Comparison of ENCODE assay signal across 10 mouse cellular contexts in genomic region chr7:132597251-132598041, GRCm38 (mm10). TPM values are rescaled to one million over a fixed set of nuclear protein-coding genes. Genes with fewer than 3 reads are reported as not detected.
DNase-seq lines count a peak whose midpoint lies in the region; ATAC-seq and TF ChIP-seq lines count a peak whose summit lies in the region.
"Had no signal": no experiment of that assay in that cellular context is flagged by ENCODE, and none has a peak within 500 bp of the region (broad histone marks: within the 10 kb centered on the region; RNA-seq: fewer than 3 reads in every experiment).

No protein-coding gene starts in this region.

- H3K27me3 ChIP-seq in heart, embryonic 12.5 days (replicated peaks): peaks cover 76% of the 10 kb centered on the region
- H3K27me3 ChIP-seq in forebrain, postnatal 0 days (ENCODE audit: insufficient read depth, low read length): peaks cover 62% of the 10 kb centered on the region
- peaks cover 71% of the 10 kb centered on the region for H3K27me3 ChIP-seq in limb, embryonic 14.5 days (ENCODE audit: control insufficient read depth, insufficient read depth, low read length)
- H3K27me3 ChIP-seq in neural tube, embryonic 14.5 days (ENCODE audit: control insufficient read depth, insufficient read depth, low read length): peaks cover 38% of the 10 kb centered on the region
- H3K27me3 ChIP-seq in cerebellum, adult 2 months (ENCODE audit: control insufficient read depth, insufficient read depth, low read length): peaks cover 9% of the 10 kb centered on the region; the same call in 1 of the 2 replicates
- H3K27me3 ChIP-seq: Patski had no signal

- peak overlapping the region; percentile 41 for H3K9ac ChIP-seq in heart, embryonic 12.5 days
- peak overlapping the region; percentile 44 for H3K9ac ChIP-seq in forebrain, postnatal 0 days
- H3K9ac ChIP-seq in limb, embryonic 14.5 days (ENCODE audit: low read depth, low read length, severe bottlenecking): peak overlapping the region; percentile 44
- no peak overlapping the region for H3K9ac ChIP-seq in neural tube, embryonic 14.5 days (replicated peaks; ENCODE audit: low read depth, low read length)

- no peak overlapping the region for H3K27ac ChIP-seq in heart, embryonic 12.5 days (ENCODE audit: poor library complexity, severe bottlenecking)
- H3K27ac ChIP-seq in forebrain, postnatal 0 days (ENCODE audit: low read depth, low read length): no peak overlapping the region
- no peak overlapping the region for H3K27ac ChIP-seq in limb, embryonic 14.5 days (replicated peaks; ENCODE audit: low read depth, low read length)
- no peak overlapping the region for H3K27ac ChIP-seq in neural tube, embryonic 14.5 days (ENCODE audit: low read depth, low read length)
- H3K27ac ChIP-seq in cerebellum, adult 2 months (ENCODE audit: insufficient read depth, low read length): no peak overlapping the region
- H3K27ac ChIP-seq: macrophage had no signal

- no peak for TF ChIP-seq CTCF in forebrain, postnatal 0 days (IDR thresholded peaks at IDR 0.05; ENCODE audit: low read depth)
- TF ChIP-seq CTCF in cerebellum, adult 2 months (IDR thresholded peaks at IDR 0.05; ENCODE audit: borderline replicate concordance, insufficient read depth, low read depth, low read length): no peak

- peak overlapping the region; percentile 57 for H3K4me3 ChIP-seq in heart, embryonic 12.5 days
- peak overlapping the region; percentile 46 for H3K4me3 ChIP-seq in forebrain, postnatal 0 days (ENCODE audit: low read depth, low read length)
- H3K4me3 ChIP-seq in limb, embryonic 14.5 days (replicated peaks; ENCODE audit: low read length): peak overlapping the region; percentile 45
- H3K4me3 ChIP-seq in neural tube, embryonic 14.5 days (ENCODE audit: low read depth, low read length): peak overlapping the region; percentile 41
- no peak overlapping the region for H3K4me3 ChIP-seq in cerebellum, adult 2 months (replicated peaks; ENCODE audit: insufficient read depth, low read depth, low read length)

- intact Hi-C loops in heart, postnatal 25 days (cut with DNase I): no loop called here

- peaks cover 24% of the 10 kb centered on the region for H3K4me1 ChIP-seq in heart, embryonic 12.5 days (replicated peaks)
- H3K4me1 ChIP-seq in forebrain, postnatal 0 days (ENCODE audit: insufficient read depth): peaks cover 11% of the 10 kb centered on the region; the same call in 1 of the 2 replicates
- peaks cover 24% of the 10 kb centered on the region for H3K4me1 ChIP-seq in limb, embryonic 14.5 days (ENCODE audit: control insufficient read depth, insufficient read depth, low read length)
- H3K4me1 ChIP-seq in neural tube, embryonic 14.5 days (ENCODE audit: control insufficient read depth, insufficient read depth, low read length): peaks cover 19% of the 10 kb centered on the region
- 0 out of 2 replicates have a peak, but pooled peaks cover 7% of the 10 kb centered on the region for H3K4me1 ChIP-seq in cerebellum, adult 2 months (ENCODE audit: control insufficient read depth, insufficient read depth, low read length)

- no peaks in the 10 kb centered on the region for H3K36me3 ChIP-seq in heart, embryonic 12.5 days
- no peaks in the 10 kb centered on the region for H3K36me3 ChIP-seq in forebrain, postnatal 0 days (ENCODE audit: insufficient read depth)
- no peaks in the 10 kb centered on the region for H3K36me3 ChIP-seq in limb, embryonic 14.5 days (ENCODE audit: control insufficient read depth, insufficient read depth, low read length)
- no peaks in the 10 kb centered on the region for H3K36me3 ChIP-seq in neural tube, embryonic 14.5 days (ENCODE audit: control insufficient read depth, insufficient read depth, low read length)

- peak overlapping the region; percentile 94 for H3K4me2 ChIP-seq in heart, embryonic 12.5 days
- peak overlapping the region; percentile 91 for H3K4me2 ChIP-seq in forebrain, postnatal 0 days (ENCODE audit: low read depth)
- peak overlapping the region; percentile 89 for H3K4me2 ChIP-seq in limb, embryonic 14.5 days (replicated peaks; ENCODE audit: low read depth, low read length, severe bottlenecking)
- peak overlapping the region; percentile 77 for H3K4me2 ChIP-seq in neural tube, embryonic 14.5 days (ENCODE audit: low read depth, low read length)

- no peaks in the 10 kb centered on the region for H3K9me3 ChIP-seq in heart, embryonic 12.5 days (replicated peaks)
- no peaks in the 10 kb centered on the region for H3K9me3 ChIP-seq in forebrain, postnatal 0 days (ENCODE audit: low read length)
- no peaks in the 10 kb centered on the region for H3K9me3 ChIP-seq in limb, embryonic 14.5 days (ENCODE audit: control insufficient read depth, low read length)
- no peaks in the 10 kb centered on the region for H3K9me3 ChIP-seq in neural tube, embryonic 14.5 days (ENCODE audit: control insufficient read depth, low read length)

- peak; percentile 40; the same call in 1 of the 2 replicates for ATAC-seq in heart, embryonic 12.5 days (ENCODE audit: insufficient number of reproducible peaks, low FRiP score)
- ATAC-seq in forebrain, postnatal 0 days: peak; percentile 43; the same call in 1 of the 2 replicates
- ATAC-seq in limb, embryonic 14.5 days (ENCODE audit: low FRiP score, low read depth): 0 out of 2 replicates have a peak, but pooled peaks have one; percentile 12
- ATAC-seq in neural tube, embryonic 14.5 days (ENCODE audit: low read depth): no peak
- ATAC-seq: Patski had no signal

- WGBS in heart, embryonic 12.5 days: under 1% methylated on average over 49 of the region's 60 CpGs
- 1% methylated on average over 54 of the region's 60 CpGs for WGBS in forebrain, postnatal 0 days
- WGBS in limb, embryonic 14.5 days: 0% methylated on average over 51 of the region's 60 CpGs
- WGBS in neural tube, embryonic 14.5 days: under 1% methylated on average over 60 of the region's 60 CpGs
- 1% methylated on average over 60 of the region's 60 CpGs for WGBS in cerebellum, adult 2 months

- DNase-seq in heart, postnatal 25 days (ENCODE audit: low spot score): no peak
- peak; percentile 66 for DNase-seq in ZHBTc4 (ENCODE audit: low read depth, low spot score)
- peak; percentile 44 for DNase-seq in forebrain, postnatal 0 days
- no peak for DNase-seq in limb, embryonic 14.5 days (ENCODE audit: low spot score)
- no peak for DNase-seq in cerebellum, adult 2 months
- DNase-seq in spleen, postnatal 14 days (ENCODE audit: low spot score in 2 of 2): no peak

- TF ChIP-seq POLR2A in limb, embryonic 14.5 days (IDR thresholded peaks at IDR 0.05; ENCODE audit: borderline replicate concordance, extremely low read depth, insufficient read depth, insufficient read length): no peak
- no peak for TF ChIP-seq POLR2A in cerebellum, adult 2 months (IDR thresholded peaks at IDR 0.05; ENCODE audit: borderline replicate concordance, insufficient read depth, low read length)

RNA-seq across cellular contexts. Expression of gene Nkx1-2, which starts 2.0 kb away (rescaled TPM):
- polyA plus RNA-seq in heart, embryonic 12.5 days (2016; fragmentation: Nextera tagmentation; extraction: Ambion mirVana): not detected in 2 replicates
- not detected for total RNA-seq in heart, postnatal 25 days (2021)
- 0.08 TPM in 1 of 2 replicates, not detected in the other for total RNA-seq in forebrain, postnatal 0 days (2014; rRNA removed)
- not detected in 2 replicates for polyA plus RNA-seq in forebrain, postnatal 0 days (2015; fragmentation: Nextera tagmentation; extraction: Ambion mirVana)
- polyA plus RNA-seq in limb, embryonic 14.5 days (2012; rRNA removed): 0.10 and 0.17 TPM in 2 replicates
- 0.08 and 0.21 TPM in 2 replicates for polyA plus RNA-seq in limb, embryonic 14.5 days (2014; fragmentation: Nextera tagmentation; extraction: Ambion mirVana)
- polyA plus RNA-seq in neural tube, embryonic 14.5 days (2014; fragmentation: Nextera tagmentation; extraction: Ambion mirVana): 0.32 and 0.49 TPM in 2 replicates
- not detected in 2 replicates for polyA plus RNA-seq in cerebellum, adult 2 months (2012; rRNA removed)
- polyA plus RNA-seq: macrophage had no signal

RNA-seq across cellular contexts. Expression of gene Lhpp, which starts 13.0 kb away (rescaled TPM):
- polyA plus RNA-seq in heart, embryonic 12.5 days (2016; fragmentation: Nextera tagmentation; extraction: Ambion mirVana): 23.5 and 23.6 TPM in 2 replicates
- 10 to 100 TPM; 14.6 to 15.6 TPM for total RNA-seq in heart, postnatal 25 days (2021)
- total RNA-seq in forebrain, postnatal 0 days (2014; rRNA removed): 37.5 and 40.7 TPM in 2 replicates
- 50.1 and 53.8 TPM in 2 replicates for polyA plus RNA-seq in forebrain, postnatal 0 days (2015; fragmentation: Nextera tagmentation; extraction: Ambion mirVana)
- polyA plus RNA-seq in limb, embryonic 14.5 days (2012; rRNA removed): 20.9 and 21.0 TPM in 2 replicates
- polyA plus RNA-seq in limb, embryonic 14.5 days (2014; fragmentation: Nextera tagmentation; extraction: Ambion mirVana): 22.5 and 24.9 TPM in 2 replicates
- 43.4 and 55.0 TPM in 2 replicates for polyA plus RNA-seq in neural tube, embryonic 14.5 days (2014; fragmentation: Nextera tagmentation; extraction: Ambion mirVana)
- 26.7 and 30.4 TPM in 2 replicates for polyA plus RNA-seq in cerebellum, adult 2 months (2012; rRNA removed)

RNA-seq across cellular contexts. Expression of gene Oat, which starts 21.2 kb away (rescaled TPM):
- 161 and 163 TPM in 2 replicates for polyA plus RNA-seq in heart, embryonic 12.5 days (2016; fragmentation: Nextera tagmentation; extraction: Ambion mirVana)
- total RNA-seq in heart, postnatal 25 days (2021): 100 to 1,000 TPM; 162 to 164 TPM
- total RNA-seq in forebrain, postnatal 0 days (2014; rRNA removed): 100 and 105 TPM in 2 replicates
- 96.4 and 105 TPM in 2 replicates for polyA plus RNA-seq in forebrain, postnatal 0 days (2015; fragmentation: Nextera tagmentation; extraction: Ambion mirVana)
- polyA plus RNA-seq in limb, embryonic 14.5 days (2012; rRNA removed): 148 and 169 TPM in 2 replicates
- polyA plus RNA-seq in limb, embryonic 14.5 days (2014; fragmentation: Nextera tagmentation; extraction: Ambion mirVana): 243 and 250 TPM in 2 replicates
- polyA plus RNA-seq in neural tube, embryonic 14.5 days (2014; fragmentation: Nextera tagmentation; extraction: Ambion mirVana): 80.3 and 94.6 TPM in 2 replicates
- 98.5 and 111 TPM in 2 replicates for polyA plus RNA-seq in cerebellum, adult 2 months (2012; rRNA removed)

Comparison
In these comparisons a context has a peak if more than half of its experiments do, and no peak if none do; other contexts are left out.
1. DNase-seq: peak in ZHBTc4 (single experiment) and forebrain, postnatal 0 days (single experiment); none in heart, postnatal 25 days (single experiment), limb, embryonic 14.5 days (single experiment), cerebellum, adult 2 months (0 of 2) and spleen, postnatal 14 days (0 of 2).
2. Peak in every context shown above with its lines, with median percentiles within 50 percentile points of each other: H3K4me2 ChIP-seq.